In the genomic region with DNA sequence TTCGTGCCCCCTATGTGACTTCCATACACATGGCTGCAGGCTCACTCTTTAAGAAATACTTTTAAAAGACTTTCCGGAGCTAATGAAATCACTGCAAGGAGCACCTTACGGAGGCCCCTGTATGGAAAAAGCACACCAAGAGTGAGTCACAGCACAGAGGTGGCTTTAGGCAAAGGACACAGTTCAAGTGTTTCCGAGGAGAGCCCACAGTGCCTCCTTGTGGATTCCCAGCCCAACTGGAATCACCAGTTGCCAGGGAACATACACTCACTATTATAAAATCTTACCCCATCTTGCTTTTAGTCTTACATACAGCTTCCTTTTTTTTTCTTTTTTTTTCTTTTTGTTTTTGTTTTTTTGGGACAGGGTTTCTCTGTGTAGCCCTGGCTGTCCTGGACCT, we compare ENCODE assay signal across 22 mouse cellular contexts.
DNase-seq lines count a peak whose midpoint lies in the region; ATAC-seq and TF ChIP-seq lines count a peak whose summit lies in the region.
"Had no signal": no experiment of that assay in that cellular context is flagged by ENCODE, and none has a peak within 500 bp of the region (broad histone marks: within the 10 kb centered on the region; RNA-seq: fewer than 3 reads in every experiment).

No protein-coding gene starts in this region.

- no peaks in the 10 kb centered on the region for H3K27me3 ChIP-seq in liver, postnatal 0 days (ENCODE audit: insufficient read depth, low read length)
- no peaks in the 10 kb centered on the region for H3K27me3 ChIP-seq in liver, embryonic 11.5 days (replicated peaks; ENCODE audit: control insufficient read depth, insufficient read depth, low read length)
- H3K27me3 ChIP-seq in ES-Bruce4 (ENCODE audit: control insufficient read depth, insufficient read depth, low read length, poor library complexity, severe bottlenecking): no peaks in the 10 kb centered on the region
- H3K27me3 ChIP-seq: forebrain, embryonic 13.5 days; heart, embryonic 15.5 days; limb, embryonic 15.5 days; megakaryocyte, embryonic 14.5 days had no signal

- no peak overlapping the region for H3K4me3 ChIP-seq in gastrocnemius, adult 2 months
- H3K4me3 ChIP-seq in liver, postnatal 0 days (ENCODE audit: low read depth, low read length): no peak overlapping the region
- no peak overlapping the region for H3K4me3 ChIP-seq in liver, embryonic 11.5 days (ENCODE audit: low read depth, low read length)
- no peak overlapping the region for H3K4me3 ChIP-seq in ES-Bruce4 (ENCODE audit: low read depth, low read length)
- H3K4me3 ChIP-seq: embryonic facial prominence, embryonic 10.5 days; forebrain, embryonic 13.5 days; heart, embryonic 15.5 days; hindbrain, embryonic 10.5 days; limb, embryonic 15.5 days; megakaryocyte, embryonic 14.5 days had no signal

- TF ChIP-seq EP300 in liver, postnatal 0 days (IDR thresholded peaks at IDR 0.05; ENCODE audit: low read depth): no peak
- no peak for TF ChIP-seq EP300 in ES-Bruce4 (IDR thresholded peaks at IDR 0.05; ENCODE audit: insufficient read depth, low read depth, low read length)

- no peak overlapping the region for H3K9ac ChIP-seq in liver, postnatal 0 days (replicated peaks)
- H3K9ac ChIP-seq in liver, embryonic 11.5 days (ENCODE audit: low read depth, low read length): no peak overlapping the region
- no peak overlapping the region for H3K9ac ChIP-seq in ES-Bruce4 (ENCODE audit: low read depth, poor library complexity, severe bottlenecking)
- H3K9ac ChIP-seq: forebrain, embryonic 13.5 days; heart, embryonic 15.5 days; limb, embryonic 15.5 days had no signal

- no peak overlapping the region for H3K4me2 ChIP-seq in liver, postnatal 0 days (ENCODE audit: low read depth, low read length)
- no peak overlapping the region for H3K4me2 ChIP-seq in liver, embryonic 11.5 days
- H3K4me2 ChIP-seq: forebrain, embryonic 13.5 days; heart, embryonic 15.5 days; limb, embryonic 15.5 days had no signal

- intact Hi-C loops in gastrocnemius, adult 2 months (cut with DNase I): no loop called here

- TF ChIP-seq POLR2A in ES-Bruce4 (IDR thresholded peaks at IDR 0.05; ENCODE audit: insufficient read depth, low read length): no peak
- TF ChIP-seq POLR2A in brain, embryonic 14.5 days (IDR thresholded peaks at IDR 0.05; ENCODE audit: borderline replicate concordance, extremely low read depth, insufficient read depth, insufficient read length, poor library complexity, severe bottlenecking): no peak

- TF ChIP-seq CTCF in gastrocnemius, adult 2 months (IDR thresholded peaks at IDR 0.05): peak; percentile 40
- 0 out of 2 replicates have a peak, but pooled peaks have one; percentile 9 for TF ChIP-seq CTCF in liver, postnatal 0 days (IDR thresholded peaks at IDR 0.05; ENCODE audit: low read depth)
- TF ChIP-seq CTCF in ES-Bruce4 (IDR thresholded peaks at IDR 0.05; ENCODE audit: low read depth, low read length): peak; percentile 37
- peak; percentile 28; the same call in 1 of the 2 replicates for TF ChIP-seq CTCF in brain, embryonic 14.5 days (IDR thresholded peaks at IDR 0.05; ENCODE audit: borderline replicate concordance, extremely low read depth, insufficient read depth, insufficient read length)

- H3K27ac ChIP-seq in gastrocnemius, adult 2 months: no peak overlapping the region
- H3K27ac ChIP-seq in liver, postnatal 0 days (ENCODE audit: low read depth): no peak overlapping the region
- H3K27ac ChIP-seq in liver, embryonic 11.5 days (ENCODE audit: low read depth, low read length): no peak overlapping the region
- H3K27ac ChIP-seq in ES-Bruce4 (ENCODE audit: insufficient read depth, low read length): no peak overlapping the region
- H3K27ac ChIP-seq: embryonic facial prominence, embryonic 10.5 days; forebrain, embryonic 13.5 days; heart, embryonic 15.5 days; hindbrain, embryonic 10.5 days; limb, embryonic 15.5 days had no signal

- peaks cover 6% of the 10 kb centered on the region; the same call in 1 of the 2 replicates for H3K36me3 ChIP-seq in liver, postnatal 0 days (replicated peaks; ENCODE audit: insufficient read depth, low read length)
- no peaks in the 10 kb centered on the region for H3K36me3 ChIP-seq in liver, embryonic 11.5 days (ENCODE audit: control insufficient read depth, insufficient read depth, low read length)
- peaks cover 12% of the 10 kb centered on the region for H3K36me3 ChIP-seq in ES-Bruce4 (ENCODE audit: control insufficient read depth, insufficient read depth, low read length, poor library complexity, severe bottlenecking)
- H3K36me3 ChIP-seq: embryonic facial prominence, embryonic 10.5 days; G1E; heart, embryonic 15.5 days; hindbrain, embryonic 10.5 days had no signal

- H3K9me3 ChIP-seq in liver, postnatal 0 days (ENCODE audit: low read length): no peaks in the 10 kb centered on the region
- H3K9me3 ChIP-seq in liver, embryonic 11.5 days (ENCODE audit: control insufficient read depth, low read length): no peaks in the 10 kb centered on the region
- H3K9me3 ChIP-seq in ES-Bruce4 (replicated peaks; ENCODE audit: control insufficient read depth, insufficient read depth, low read length, poor library complexity, severe bottlenecking): no peaks in the 10 kb centered on the region
- H3K9me3 ChIP-seq: embryonic facial prominence, embryonic 10.5 days; forebrain, embryonic 13.5 days; heart, embryonic 15.5 days; hindbrain, embryonic 10.5 days; limb, embryonic 15.5 days; megakaryocyte, embryonic 14.5 days had no signal

- WGBS in liver, postnatal 0 days (ENCODE audit: insufficient replicate concordance): 84% methylated on average over 4 of the region's 4 CpGs
- 87% methylated on average over 4 of the region's 4 CpGs for WGBS in liver, embryonic 11.5 days

- DNase-seq in gastrocnemius, adult 2 months: no peak
- DNase-seq in gastrocnemius, postnatal 4 days (ENCODE audit: low spot score in 2 of 2): no peak
- no peak for DNase-seq in liver, postnatal 0 days
- DNase-seq in liver, embryonic 11.5 days (ENCODE audit: low spot score): no peak
- no peak for DNase-seq in brain, embryonic 14.5 days (ENCODE audit: low read depth)
- no peak for DNase-seq in c-Kit-positive CD71-positive TER-119-positive erythroid progenitor cells, embryonic 14.5 days (ENCODE audit: low spot score)
- DNase-seq in urinary bladder, postnatal 4 days (ENCODE audit: low spot score in 2 of 2): no peak
- DNase-seq: adrenal gland, postnatal 25 days; B cell, adult 2 months; cerebellum, adult 9-11 months; kidney, postnatal 25 days; spleen, adult 18-20 months; thymus, postnatal 14 days had no signal

- no peaks in the 10 kb centered on the region for H3K4me1 ChIP-seq in liver, postnatal 0 days (ENCODE audit: insufficient read depth)
- H3K4me1 ChIP-seq in liver, embryonic 11.5 days (replicated peaks; ENCODE audit: control insufficient read depth, insufficient read depth, low read length): no peaks in the 10 kb centered on the region
- H3K4me1 ChIP-seq in ES-Bruce4 (ENCODE audit: control insufficient read depth, insufficient read depth, low read length): no peaks in the 10 kb centered on the region
- H3K4me1 ChIP-seq: heart, embryonic 15.5 days; limb, embryonic 15.5 days had no signal

- ATAC-seq in liver, postnatal 0 days: no peak
- ATAC-seq in liver, embryonic 11.5 days (replicated peaks; ENCODE audit: low FRiP score): no peak
- ATAC-seq: forebrain, embryonic 13.5 days; midbrain, embryonic 16.5 days had no signal
